Mouse (Mus musculus): ENCODE results near the gene Unc13b. TPM values are rescaled to one million over a fixed set of nuclear protein-coding genes. Genes with fewer than 3 reads are reported as not detected.

Unc13b gene
- polyA plus RNA-seq, 1 experiment from 2014 or later, result 1.5 TPM

DNA sequence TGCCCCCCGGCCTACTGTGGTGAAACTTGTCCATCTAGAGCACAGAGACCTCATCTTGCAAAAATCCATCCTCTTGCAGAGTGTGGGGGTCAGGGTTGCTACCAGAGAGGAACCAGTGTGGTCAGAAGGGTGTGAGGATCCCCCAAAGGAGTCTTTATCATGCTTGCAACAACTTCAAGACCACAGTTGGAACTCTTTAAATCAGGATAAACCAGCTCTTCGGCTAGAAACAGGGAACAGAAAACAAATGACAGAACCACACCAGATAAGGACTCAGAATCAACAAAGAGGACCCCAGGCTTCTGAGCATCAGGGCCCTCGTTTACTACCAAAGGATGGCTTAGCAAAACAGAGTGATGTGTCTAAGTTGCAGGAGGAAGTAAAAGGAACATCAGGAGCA, 157.7 kb downstream of the Unc13b start:
- Histone ChIP-seq H3K27ac (ENCODE audit: low read depth, low read length) (no peak overlapping the region), H3K9ac (ENCODE audit: low read depth, low read length) (no peak overlapping the region), H3K4me2 (replicated peaks; ENCODE audit: low read depth) (no peak overlapping the region), H3K36me3 (ENCODE audit: control insufficient read depth, insufficient read depth) (no peaks in the 10 kb centered on the region), H3K9me3 (ENCODE audit: control insufficient read depth) (no peaks in the 10 kb centered on the region), H3K4me1 (replicated peaks; ENCODE audit: control insufficient read depth, insufficient read depth, low read length) (no peaks in the 10 kb centered on the region), H3K27me3 (replicated peaks; ENCODE audit: control insufficient read depth, insufficient read depth, low read length) (no peaks in the 10 kb centered on the region), H3K4me3 (ENCODE audit: low read depth, low read length) (no peak overlapping the region)
- TF ChIP-seq CTCF (IDR thresholded peaks at IDR 0.05; ENCODE audit: low read depth), result no peak
- WGBS, result 49% methylated on average over 3 of the region's 3 CpGs
- no peak for ATAC-seq

DNA sequence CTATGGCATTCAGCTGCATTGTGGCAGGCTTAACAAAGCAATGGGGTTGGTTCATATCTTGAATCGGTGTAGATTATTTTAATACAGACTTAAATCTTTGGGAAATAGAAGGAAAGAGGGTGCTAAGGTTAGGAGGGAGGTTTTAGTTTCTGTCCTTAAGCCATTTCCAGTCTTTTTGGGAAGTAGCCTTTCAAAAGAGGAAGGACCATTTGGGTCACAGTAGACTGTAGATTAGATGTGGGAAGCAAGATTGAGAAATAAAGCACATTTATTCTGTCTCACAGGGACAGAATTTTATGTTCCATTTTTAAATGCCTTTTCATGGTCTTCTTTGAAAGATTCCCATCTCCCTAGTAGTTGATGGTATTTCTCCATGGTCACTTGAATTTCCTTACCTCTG, 159.2 kb downstream of the Unc13b start:
- no peak overlapping the region for H3K27ac ChIP-seq (ENCODE audit: low read depth, low read length)
- H3K4me3 ChIP-seq (ENCODE audit: low read depth, low read length), result no peak overlapping the region
- no peaks in the 10 kb centered on the region for H3K9me3 ChIP-seq (ENCODE audit: control insufficient read depth)
- no peaks in the 10 kb centered on the region for H3K4me1 ChIP-seq (replicated peaks; ENCODE audit: control insufficient read depth, insufficient read depth, low read length)
- H3K4me2 ChIP-seq (replicated peaks; ENCODE audit: low read depth), result no peak overlapping the region
- H3K27me3 ChIP-seq (replicated peaks; ENCODE audit: control insufficient read depth, insufficient read depth, low read length), result no peaks in the 10 kb centered on the region
- WGBS, result 86% methylated on average over 1 of the region's 1 CpGs
- H3K9ac ChIP-seq (ENCODE audit: low read depth, low read length), result no peak overlapping the region
- H3K36me3 ChIP-seq (ENCODE audit: control insufficient read depth, insufficient read depth), result no peaks in the 10 kb centered on the region
- no peak for ATAC-seq
- TF ChIP-seq CTCF (IDR thresholded peaks at IDR 0.05; ENCODE audit: low read depth), result no peak

DNA sequence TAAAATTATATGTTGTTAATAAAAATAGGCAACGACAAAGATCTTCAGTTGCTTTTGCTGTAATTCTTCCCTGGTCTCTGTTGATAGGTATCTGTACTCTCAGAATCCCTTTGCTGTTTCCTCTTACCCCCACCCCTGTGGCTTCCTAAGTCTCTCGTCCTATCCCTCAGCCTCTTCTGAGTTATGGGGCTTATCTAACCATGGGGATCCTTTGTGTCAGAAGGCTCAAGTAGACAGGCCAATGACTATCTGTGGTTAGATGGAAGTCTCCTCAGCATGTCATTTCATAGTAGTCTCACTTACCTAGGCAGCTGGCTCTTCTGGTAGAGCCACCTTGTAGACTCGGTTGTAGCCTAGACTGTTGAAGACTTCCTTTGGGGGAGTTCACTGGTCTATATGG, 173.1 kb downstream of the Unc13b start:
- Histone ChIP-seq H3K9ac (ENCODE audit: low read depth, low read length) (no peak overlapping the region), H3K4me3 (ENCODE audit: low read depth, low read length) (no peak overlapping the region), H3K27me3 (replicated peaks; ENCODE audit: control insufficient read depth, insufficient read depth, low read length) (no peaks in the 10 kb centered on the region), H3K36me3 (ENCODE audit: control insufficient read depth, insufficient read depth) (no peaks in the 10 kb centered on the region), H3K4me1 (replicated peaks; ENCODE audit: control insufficient read depth, insufficient read depth, low read length) (no peaks in the 10 kb centered on the region), H3K9me3 (ENCODE audit: control insufficient read depth) (no peaks in the 10 kb centered on the region), H3K4me2 (replicated peaks; ENCODE audit: low read depth) (no peak overlapping the region), H3K27ac (ENCODE audit: low read depth, low read length) (no peak overlapping the region)
- 90% methylated on average over 3 of the region's 3 CpGs for WGBS
- no peak for TF ChIP-seq CTCF (IDR thresholded peaks at IDR 0.05; ENCODE audit: low read depth)
- ATAC-seq, result no peak

DNA sequence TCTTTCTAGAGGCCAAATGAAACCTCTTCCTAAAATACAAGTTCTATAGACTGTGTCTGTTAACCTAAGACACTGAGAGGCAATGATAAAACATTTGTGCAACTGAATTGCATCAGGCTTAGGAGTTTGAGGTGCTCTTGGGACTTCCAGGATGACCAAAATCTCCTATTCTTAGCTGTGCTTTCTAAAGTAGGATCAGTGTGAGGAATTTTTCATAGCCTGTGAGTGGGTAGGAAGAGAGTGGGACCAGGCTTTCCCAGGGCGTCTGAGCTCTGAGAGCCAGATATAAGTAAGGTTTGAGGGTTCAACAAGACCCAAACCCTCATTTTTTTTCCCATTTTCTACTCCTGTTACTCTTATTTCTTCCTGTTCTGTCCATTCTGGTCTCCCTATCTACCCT, 174.2 kb downstream of the Unc13b start:
- TF ChIP-seq CTCF (IDR thresholded peaks at IDR 0.05; ENCODE audit: low read depth), result no peak
- ATAC-seq, result no peak
- H3K36me3 ChIP-seq (ENCODE audit: control insufficient read depth, insufficient read depth), result no peaks in the 10 kb centered on the region
- H3K4me1 ChIP-seq (replicated peaks; ENCODE audit: control insufficient read depth, insufficient read depth, low read length), result no peaks in the 10 kb centered on the region
- H3K27ac ChIP-seq (ENCODE audit: low read depth, low read length), result no peak overlapping the region
- no peaks in the 10 kb centered on the region for H3K27me3 ChIP-seq (replicated peaks; ENCODE audit: control insufficient read depth, insufficient read depth, low read length)
- H3K9ac ChIP-seq (ENCODE audit: low read depth, low read length), result no peak overlapping the region
- 88% methylated on average over 1 of the region's 1 CpGs for WGBS
- H3K4me2 ChIP-seq (replicated peaks; ENCODE audit: low read depth), result no peak overlapping the region
- no peaks in the 10 kb centered on the region for H3K9me3 ChIP-seq (ENCODE audit: control insufficient read depth)
- no peak overlapping the region for H3K4me3 ChIP-seq (ENCODE audit: low read depth, low read length)

DNA sequence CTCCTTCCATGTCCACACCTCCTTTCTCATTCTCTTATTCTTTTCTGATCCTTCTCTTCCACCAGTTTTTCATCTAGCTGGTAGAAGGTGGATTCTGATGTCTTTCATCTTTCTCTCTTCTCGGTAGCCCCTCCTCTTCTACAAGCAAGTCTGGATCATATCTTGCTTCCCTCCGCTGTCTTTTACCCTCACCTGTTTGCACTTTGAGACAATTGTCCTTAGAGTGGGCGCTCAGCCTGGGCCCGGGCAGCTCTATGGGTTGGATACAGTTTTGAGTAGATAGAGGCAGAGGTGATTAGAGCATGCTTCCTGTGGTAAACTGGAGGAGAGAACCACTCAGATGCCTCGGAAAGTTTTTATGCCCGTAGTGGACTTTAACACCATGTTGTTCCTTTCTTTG, 174.7 kb downstream of the Unc13b start:
- ATAC-seq, result no peak
- Histone ChIP-seq H3K4me3 (ENCODE audit: low read depth, low read length) (no peak overlapping the region), H3K9ac (ENCODE audit: low read depth, low read length) (no peak overlapping the region), H3K9me3 (ENCODE audit: control insufficient read depth) (no peaks in the 10 kb centered on the region), H3K36me3 (ENCODE audit: control insufficient read depth, insufficient read depth) (no peaks in the 10 kb centered on the region), H3K4me2 (replicated peaks; ENCODE audit: low read depth) (no peak overlapping the region), H3K4me1 (replicated peaks; ENCODE audit: control insufficient read depth, insufficient read depth, low read length) (no peaks in the 10 kb centered on the region), H3K27ac (ENCODE audit: low read depth, low read length) (no peak overlapping the region), H3K27me3 (replicated peaks; ENCODE audit: control insufficient read depth, insufficient read depth, low read length) (no peaks in the 10 kb centered on the region)
- TF ChIP-seq CTCF (IDR thresholded peaks at IDR 0.05; ENCODE audit: low read depth), result no peak
- 85% methylated on average over 6 of the region's 6 CpGs for whole genome bisulfite sequencing

DNA sequence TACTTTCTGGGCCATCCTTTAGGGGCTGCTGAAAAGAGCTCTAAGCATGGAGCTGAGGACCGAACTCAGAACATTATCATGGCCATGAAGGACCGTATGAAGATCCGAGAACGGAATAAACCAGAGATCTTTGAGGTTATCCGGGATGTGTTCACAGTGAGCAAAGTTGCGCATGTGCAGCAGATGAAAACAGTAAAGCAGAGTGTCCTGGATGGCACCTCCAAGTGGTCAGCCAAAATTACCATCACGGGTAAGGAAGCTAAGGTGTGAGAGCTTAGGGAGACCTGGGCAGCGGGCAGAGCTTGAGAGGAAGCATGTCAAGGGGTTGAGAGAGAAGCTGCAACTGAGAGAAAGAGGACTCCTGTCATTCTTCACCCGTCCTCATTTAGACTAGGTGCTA, 178.1 kb downstream of the Unc13b start:
- Histone ChIP-seq H3K4me1 (replicated peaks; ENCODE audit: control insufficient read depth, insufficient read depth, low read length) (no peaks in the 10 kb centered on the region), H3K9me3 (ENCODE audit: control insufficient read depth) (no peaks in the 10 kb centered on the region), H3K27me3 (replicated peaks; ENCODE audit: control insufficient read depth, insufficient read depth, low read length) (no peaks in the 10 kb centered on the region), H3K4me2 (replicated peaks; ENCODE audit: low read depth) (no peak overlapping the region), H3K4me3 (ENCODE audit: low read depth, low read length) (no peak overlapping the region), H3K27ac (ENCODE audit: low read depth, low read length) (no peak overlapping the region), H3K36me3 (ENCODE audit: control insufficient read depth, insufficient read depth) (peaks cover 7% of the 10 kb centered on the region; the same call in 1 of the 2 replicates), H3K9ac (ENCODE audit: low read depth, low read length) (no peak overlapping the region)
- ATAC-seq, result no peak
- no peak for TF ChIP-seq CTCF (IDR thresholded peaks at IDR 0.05; ENCODE audit: low read depth)
- WGBS, result 92% methylated on average over 9 of the region's 9 CpGs

DNA sequence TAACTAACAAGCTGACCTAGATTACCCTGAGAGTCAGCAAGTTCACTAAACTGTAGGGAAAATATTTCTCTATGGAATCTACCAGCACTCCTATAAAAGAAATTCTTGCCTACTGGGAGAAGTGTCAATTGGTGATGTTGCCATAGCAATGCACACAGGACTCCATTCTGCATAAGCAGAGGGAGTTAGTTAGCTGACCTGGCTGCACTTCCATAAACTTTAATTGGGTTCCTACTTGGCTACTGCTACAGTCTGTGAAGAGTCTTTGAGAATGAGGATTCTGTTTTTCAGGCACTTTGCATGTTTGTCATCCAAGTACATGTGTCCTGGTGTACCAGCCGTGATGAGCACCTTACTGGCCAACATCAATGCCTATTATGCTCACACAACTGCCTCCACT, 182.0 kb downstream of the Unc13b start:
- Histone ChIP-seq H3K36me3 (ENCODE audit: control insufficient read depth, insufficient read depth) (peaks cover 7% of the 10 kb centered on the region; the same call in 1 of the 2 replicates), H3K27ac (ENCODE audit: low read depth, low read length) (no peak overlapping the region), H3K9me3 (ENCODE audit: control insufficient read depth) (no peaks in the 10 kb centered on the region), H3K4me2 (replicated peaks; ENCODE audit: low read depth) (no peak overlapping the region), H3K4me1 (replicated peaks; ENCODE audit: control insufficient read depth, insufficient read depth, low read length) (no peaks in the 10 kb centered on the region), H3K9ac (ENCODE audit: low read depth, low read length) (no peak overlapping the region), H3K27me3 (replicated peaks; ENCODE audit: control insufficient read depth, insufficient read depth, low read length) (no peaks in the 10 kb centered on the region), H3K4me3 (ENCODE audit: low read depth, low read length) (no peak overlapping the region)
- TF ChIP-seq CTCF (IDR thresholded peaks at IDR 0.05; ENCODE audit: low read depth), result no peak
- 90% methylated on average over 1 of the region's 1 CpGs for WGBS
- no peak for ATAC-seq

Data from intestine, postnatal 0 days (tissue).